Mouse (Mus musculus) cerebellum, adult 11-12 months (tissue): ENCODE measurements at regions not wholly inside any gene's neighbourhood (a gene's known extent, or its start where the extent isn't known, plus 50 kb on each side); places are given as distances from the start of the nearest gene placed in this dataset.

Experiments
- DNase-seq: peaks from one replicate; pipeline ENCODE4 v3.0.0; 2022

GRCm38 (mm10) chr11:34153749-34154525, 54.0 kb downstream of the Foxi1 start:
- DNase-seq: peak; percentile 48

- peak; percentile 79 for DNase-seq
These were observed 51.1 kb upstream of the 4930469K13Rik start for GRCm38 (mm10) chr11:34149370-34149976.
